Mouse (Mus musculus) midbrain, postnatal 0 days (tissue): ENCODE results near the gene Esyt3. TPM values are rescaled to one million over a fixed set of nuclear protein-coding genes. Genes with fewer than 3 reads are reported as not detected.
A peak's percentile ranks its signal among the peaks of the same experiment; 100 is the strongest.

ENCODE experiments used
- ATAC-seq: fragments of 200-750 bp; cut with Nextera tagmentation; 2 replicates; pipeline ENCODE4 v1.8.0; 2017; ENCODE audit warnings: moderate number of reproducible peaks, mild to moderate bottlenecking, moderate TSS enrichment, moderate library complexity; ENCODE audit not compliant: low FRiP score
- DNase-seq: peaks from one replicate; pipeline ENCODE4 v3.0.0-alpha.2; 2015; ENCODE audit warnings: low spot score
- H3K27ac ChIP-seq: fragments of 300-500 bp; sonication (generic); 2 replicates; pipeline ENCODE4 v1.5.1; 2014; ENCODE audit warnings: low read depth, mild to moderate bottlenecking, low read length, mixed read lengths
- H3K27me3 ChIP-seq: fragments of 300-500 bp; sonication (generic); 2 replicates; pipeline ENCODE4 v1.6.1; 2014; ENCODE audit warnings: low read length, control low read depth, mixed read lengths; ENCODE audit not compliant: insufficient read depth
- H3K36me3 ChIP-seq: fragments of 300-500 bp; sonication (generic); 2 replicates; pipeline ENCODE4 v1.6.1; 2014; ENCODE audit warnings: low read length, control low read depth, mixed read lengths; ENCODE audit not compliant: insufficient read depth
- H3K4me1 ChIP-seq: fragments of 300-500 bp; sonication (generic); 2 replicates; pipeline ENCODE4 v1.6.1; 2014; ENCODE audit warnings: mild to moderate bottlenecking, control low read depth, antibody characterized with exemption, low read length, mixed read lengths; ENCODE audit not compliant: insufficient read depth
- H3K4me2 ChIP-seq: fragments of 300-500 bp; sonication (generic); 2 replicates; pipeline ENCODE4 v1.6.1; 2014; ENCODE audit warnings: low read depth, mild to moderate bottlenecking, low read length, mixed read lengths; ENCODE audit not compliant: poor library complexity, severe bottlenecking
- H3K4me3 ChIP-seq: fragments of 300-500 bp; sonication (generic); 2 replicates; pipeline ENCODE4 v1.5.1; 2014; ENCODE audit warnings: low read depth, mild to moderate bottlenecking, low read length, moderate library complexity
- H3K9ac ChIP-seq: fragments of 300-500 bp; sonication (generic); replicated peaks from 2 replicates; pipeline ENCODE4 v1.6.1; 2014; ENCODE audit warnings: mild to moderate bottlenecking, low read length, moderate library complexity, mixed read lengths; ENCODE audit not compliant: poor library complexity, severe bottlenecking
- H3K9me3 ChIP-seq: fragments of 300-500 bp; sonication (generic); 2 replicates; pipeline ENCODE4 v1.6.1; 2016; ENCODE audit warnings: low read length, control low read depth
- CTCF ChIP-seq: IDR thresholded peaks from 2 replicates; pipeline ENCODE4 v1.5.1; 2016; ENCODE audit warnings: antibody characterized with exemption, mild to moderate bottlenecking
- WGBS: fragments of 180-500 bp; shearing (Covaris S2); extraction: QIAGEN DNeasy Blood & Tissue Kit; methylation state at CpG from one replicate; pipeline ENCODE4 v1.1.7; 2014; 5-methylcytosine and 5-hydroxymethylcytosine counted together
- polyA plus RNA-seq: library from polyadenylated mRNA; unstranded; fragments of >200 nt; fragmentation: Nextera tagmentation; extraction: Ambion mirVana; gene quantifications from 2 replicates; pipeline ENCODE4 v1.2.1, GENCODE M21; 2015
- total RNA-seq: library from RNA; depleted of rRNA; stranded (reverse); fragments of >200 nt; gene quantifications from 2 replicates; pipeline ENCODE4 v1.2.3, GENCODE M21; 2014

The Esyt3 gene
- total and polyA plus RNA-seq, 2 experiments from 2014 or later: 0.82 to 1.8 TPM

DNA sequence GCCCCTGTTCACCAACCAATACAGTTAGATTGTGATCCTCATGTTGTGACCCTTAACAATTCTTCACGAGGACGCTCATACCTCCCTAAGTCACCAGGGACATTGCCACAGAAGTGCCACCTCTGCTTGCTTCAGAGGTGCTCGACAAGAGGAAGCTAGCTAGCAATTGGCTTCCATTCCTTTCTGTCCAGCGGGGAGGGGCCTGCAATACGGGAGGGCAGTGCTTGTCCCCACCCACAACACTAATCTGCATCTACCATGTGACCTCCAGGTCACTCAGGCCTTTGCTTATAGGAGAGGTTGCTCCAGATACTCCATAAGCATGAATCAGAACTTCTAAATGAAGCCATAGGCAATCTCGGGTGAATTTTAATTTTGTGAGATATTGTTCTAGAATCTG lies 5.0 kb downstream of the Esyt3 start:
- ATAC-seq (no peak), DNase-seq (no peak)
- Histone ChIP-seq H3K9ac (no peak overlapping the region), H3K4me1 (peaks cover 7% of the 10 kb centered on the region; the same call in 1 of the 2 replicates), H3K36me3 (no peaks in the 10 kb centered on the region), H3K27me3 (peaks cover 20% of the 10 kb centered on the region), H3K27ac (no peak overlapping the region), H3K9me3 (no peaks in the 10 kb centered on the region), H3K4me3 (no peak overlapping the region), H3K4me2 (no peak overlapping the region)
- 71% methylated on average over 6 of the region's 6 CpGs for WGBS
- TF ChIP-seq CTCF: no peak

DNA sequence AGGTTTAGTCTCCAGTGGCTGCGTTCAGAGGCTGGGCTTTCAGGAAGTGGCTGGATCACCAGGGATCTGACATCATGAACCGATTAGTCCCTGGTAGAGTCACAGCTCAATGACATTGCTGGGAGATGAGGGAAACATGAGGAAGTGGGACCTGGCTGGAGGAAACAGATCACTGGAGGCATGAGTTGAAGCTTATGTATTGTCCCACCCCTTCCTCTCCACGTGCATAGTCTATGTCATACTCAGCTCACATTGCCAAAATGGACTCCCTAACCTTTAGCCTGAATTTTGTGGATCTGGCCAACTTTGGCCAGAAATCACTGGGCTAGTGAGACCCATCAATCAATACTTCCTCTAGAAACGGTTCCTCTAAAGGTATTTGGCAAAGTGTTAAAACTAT lies 5.4 kb downstream of the Esyt3 start:
- Histone ChIP-seq H3K27me3 (peaks cover 16% of the 10 kb centered on the region), H3K9ac (no peak overlapping the region), H3K9me3 (no peaks in the 10 kb centered on the region), H3K36me3 (no peaks in the 10 kb centered on the region), H3K4me2 (no peak overlapping the region), H3K27ac (no peak overlapping the region), H3K4me1 (peaks cover 4% of the 10 kb centered on the region; the same call in 1 of the 2 replicates), H3K4me3 (no peak overlapping the region)
- no peak for DNase-seq
- no peak for ATAC-seq
- TF ChIP-seq CTCF: no peak
- WGBS: 85% methylated on average over 4 of the region's 4 CpGs

DNA sequence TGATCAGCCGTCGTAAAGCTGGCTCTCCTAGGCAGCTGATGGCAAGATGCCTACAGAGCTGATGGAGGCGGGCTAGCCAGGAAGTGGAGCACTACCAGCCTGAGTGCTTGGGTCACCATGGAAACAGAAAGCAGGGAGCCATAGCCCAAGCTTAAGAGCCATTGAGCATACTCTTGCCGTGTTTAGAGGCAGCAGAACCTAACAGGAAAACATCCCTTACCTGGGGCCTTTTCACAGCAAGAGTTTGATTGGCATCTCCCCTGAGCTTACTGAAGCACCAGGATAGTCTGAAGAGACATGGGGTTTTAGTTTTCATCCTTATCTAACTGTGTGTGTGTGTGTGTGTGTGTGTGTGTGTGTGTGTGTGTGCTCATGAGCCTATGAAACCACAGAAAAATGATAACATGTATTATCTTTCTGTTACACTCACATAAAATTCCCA lies 13.0 kb downstream of the Esyt3 start:
- H3K4me2 ChIP-seq: no peak overlapping the region
- peaks cover 3% of the 10 kb centered on the region; the same call in 1 of the 2 replicates for H3K4me1 ChIP-seq
- peak; percentile 84 for DNase-seq
- ATAC-seq: peak; percentile 91
- 0 out of 2 replicates have a peak overlapping the region, but pooled peaks have one; percentile 4 for H3K27ac ChIP-seq
- WGBS: 20% methylated on average over 4 of the region's 4 CpGs
- TF ChIP-seq CTCF: no peak
- no peaks in the 10 kb centered on the region for H3K27me3 ChIP-seq
- H3K9ac ChIP-seq: no peak overlapping the region
- no peaks in the 10 kb centered on the region for H3K36me3 ChIP-seq
- no peaks in the 10 kb centered on the region for H3K9me3 ChIP-seq
- H3K4me3 ChIP-seq: no peak overlapping the region

DNA sequence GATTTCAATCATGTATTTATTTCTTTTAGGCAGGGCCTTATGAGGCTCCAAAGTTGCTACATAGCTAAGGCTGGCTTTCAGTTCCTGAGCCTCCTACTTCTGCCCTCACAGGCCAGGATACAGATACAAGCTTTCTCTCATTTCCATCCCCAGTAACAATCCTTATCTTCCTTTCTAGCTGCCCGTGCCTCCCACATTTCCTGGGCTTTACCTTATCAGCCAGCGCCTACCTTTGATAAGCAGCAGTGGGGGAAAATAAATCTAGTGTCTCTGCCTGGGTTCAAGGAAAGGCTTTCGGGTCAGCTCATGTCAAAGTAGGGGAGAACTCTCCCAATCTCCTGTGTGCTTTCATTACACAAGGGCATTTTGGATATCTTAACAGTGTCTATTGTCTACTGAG lies 16.8 kb downstream of the Esyt3 start:
- TF ChIP-seq CTCF: no peak
- 86% methylated on average over 3 of the region's 3 CpGs for WGBS
- Histone ChIP-seq H3K9me3 (no peaks in the 10 kb centered on the region), H3K27me3 (no peaks in the 10 kb centered on the region), H3K36me3 (no peaks in the 10 kb centered on the region), H3K9ac (no peak overlapping the region), H3K4me1 (peaks cover 3% of the 10 kb centered on the region; the same call in 1 of the 2 replicates), H3K4me3 (no peak overlapping the region), H3K27ac (no peak overlapping the region), H3K4me2 (no peak overlapping the region)
- ATAC-seq (no peak), DNase-seq (no peak)

DNA sequence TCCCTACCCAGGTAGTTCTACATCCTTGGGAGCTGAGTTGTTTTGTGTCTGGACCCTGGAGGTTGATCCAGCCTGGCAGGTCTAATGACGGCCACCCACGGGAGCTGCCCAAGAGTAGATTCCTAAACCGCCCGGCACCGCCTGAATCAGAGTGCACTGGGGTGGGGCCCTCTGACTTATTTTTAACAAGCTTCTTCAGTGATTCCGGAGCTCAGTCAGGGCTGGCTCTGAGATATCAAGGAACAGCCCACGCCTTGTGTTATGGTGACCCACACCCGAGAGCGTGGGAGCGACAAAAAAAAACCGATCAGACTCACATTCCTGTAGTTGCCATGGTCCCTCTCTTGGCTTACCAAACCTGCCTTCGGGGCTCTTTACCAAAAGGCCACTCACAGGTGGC lies 18.2 kb downstream of the Esyt3 start:
- H3K4me1 ChIP-seq: no peaks in the 10 kb centered on the region; the same call in 1 of the 2 replicates
- DNase-seq: no peak
- 70% methylated on average over 12 of the region's 12 CpGs for WGBS
- no peak overlapping the region for H3K4me2 ChIP-seq
- no peaks in the 10 kb centered on the region for H3K27me3 ChIP-seq
- H3K4me3 ChIP-seq: no peak overlapping the region
- no peak overlapping the region for H3K27ac ChIP-seq
- no peaks in the 10 kb centered on the region for H3K9me3 ChIP-seq
- no peak overlapping the region for H3K9ac ChIP-seq
- no peak for TF ChIP-seq CTCF
- ATAC-seq: no peak
- no peaks in the 10 kb centered on the region for H3K36me3 ChIP-seq

DNA sequence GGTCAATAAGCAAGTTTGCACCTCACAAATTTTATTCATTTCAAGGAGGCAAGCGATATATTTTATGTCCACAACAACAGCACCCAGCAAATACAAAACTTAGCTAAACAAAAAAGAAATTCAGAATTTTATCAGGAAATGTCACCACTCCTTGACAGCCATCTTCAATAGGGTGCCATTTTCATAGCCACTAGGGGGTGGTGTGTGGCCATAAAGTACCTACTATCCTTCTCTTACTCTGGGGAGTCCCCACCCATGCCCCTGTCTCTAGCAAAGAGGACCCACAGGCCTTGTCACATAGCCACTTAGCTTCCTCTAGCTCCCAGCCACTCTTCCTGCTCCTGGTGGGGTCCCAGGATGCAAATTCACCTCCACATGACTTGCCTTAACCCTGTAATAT lies 19.2 kb downstream of the Esyt3 start:
- Histone ChIP-seq H3K27ac (no peak overlapping the region), H3K36me3 (no peaks in the 10 kb centered on the region), H3K9ac (no peak overlapping the region), H3K9me3 (no peaks in the 10 kb centered on the region), H3K27me3 (no peaks in the 10 kb centered on the region), H3K4me3 (no peak overlapping the region), H3K4me1 (no peaks in the 10 kb centered on the region), H3K4me2 (no peak overlapping the region)
- no peak for ATAC-seq
- no peak for DNase-seq
- peak; percentile 32 for TF ChIP-seq CTCF
- WGBS: 82% methylated on average over 1 of the region's 1 CpGs
